Mouse (Mus musculus): ENCODE data around the gene Pex5. TPM values are rescaled to one million over a fixed set of nuclear protein-coding genes. Genes with fewer than 3 reads are reported as not detected.

Gene Pex5
- polyA plus RNA-seq, 1 experiment from 2014 or later: 63.8 TPM

GRCm38 (mm10) chr6:124364328-124364727 is 50.5 kb downstream of the Pex5 start:
- no peak overlapping the region for H3K9ac ChIP-seq (replicated peaks; ENCODE audit: low read length)
- ATAC-seq (ENCODE audit: low FRiP score, low TSS enrichment) (no peak), DNase-seq (no peak)
- no peaks in the 10 kb centered on the region for H3K9me3 ChIP-seq (ENCODE audit: control insufficient read depth, low read length)
- no peaks in the 10 kb centered on the region for H3K27me3 ChIP-seq (ENCODE audit: control insufficient read depth, insufficient read depth, low read length)
- H3K36me3 ChIP-seq (ENCODE audit: control insufficient read depth, insufficient read depth, low read length): no peaks in the 10 kb centered on the region
- H3K4me2 ChIP-seq (ENCODE audit: low read length): no peak overlapping the region
- no peaks in the 10 kb centered on the region for H3K4me1 ChIP-seq (ENCODE audit: control insufficient read depth, insufficient read depth, low read length)
- no peak overlapping the region for H3K4me3 ChIP-seq (replicated peaks; ENCODE audit: low read depth, low read length)
- H3K27ac ChIP-seq (replicated peaks; ENCODE audit: low read depth, low read length): no peak overlapping the region
- WGBS: 59% methylated on average over 5 of the region's 5 CpGs

GRCm38 (mm10) chr6:124360549-124360948 is 54.3 kb downstream of the Pex5 start:
- no peak overlapping the region for H3K4me2 ChIP-seq (ENCODE audit: low read length)
- H3K27ac ChIP-seq (replicated peaks; ENCODE audit: low read depth, low read length): no peak overlapping the region
- no peak for DNase-seq
- no peak overlapping the region for H3K9ac ChIP-seq (replicated peaks; ENCODE audit: low read length)
- no peaks in the 10 kb centered on the region for H3K27me3 ChIP-seq (ENCODE audit: control insufficient read depth, insufficient read depth, low read length)
- H3K4me3 ChIP-seq (replicated peaks; ENCODE audit: low read depth, low read length): no peak overlapping the region
- no peaks in the 10 kb centered on the region for H3K9me3 ChIP-seq (ENCODE audit: control insufficient read depth, low read length)
- H3K36me3 ChIP-seq (ENCODE audit: control insufficient read depth, insufficient read depth, low read length): no peaks in the 10 kb centered on the region
- ATAC-seq (ENCODE audit: low FRiP score, low TSS enrichment): no peak
- 53% methylated on average over 6 of the region's 6 CpGs for WGBS
- H3K4me1 ChIP-seq (ENCODE audit: control insufficient read depth, insufficient read depth, low read length): no peaks in the 10 kb centered on the region

- Histone ChIP-seq H3K9me3 (ENCODE audit: control insufficient read depth, low read length) (no peaks in the 10 kb centered on the region), H3K27ac (replicated peaks; ENCODE audit: low read depth, low read length) (no peak overlapping the region), H3K9ac (replicated peaks; ENCODE audit: low read length) (no peak overlapping the region), H3K27me3 (ENCODE audit: control insufficient read depth, insufficient read depth, low read length) (no peaks in the 10 kb centered on the region), H3K4me3 (replicated peaks; ENCODE audit: low read depth, low read length) (no peak overlapping the region), H3K4me1 (ENCODE audit: control insufficient read depth, insufficient read depth, low read length) (no peaks in the 10 kb centered on the region), H3K4me2 (ENCODE audit: low read length) (no peak overlapping the region), H3K36me3 (ENCODE audit: control insufficient read depth, insufficient read depth, low read length) (no peaks in the 10 kb centered on the region)
- no peak for ATAC-seq (ENCODE audit: low FRiP score, low TSS enrichment)
- no peak for DNase-seq
- WGBS: 83% methylated on average over 6 of the region's 6 CpGs
Measured at GRCm38 (mm10) chr6:124358953-124359352, 55.9 kb downstream of the Pex5 start.

DNA sequence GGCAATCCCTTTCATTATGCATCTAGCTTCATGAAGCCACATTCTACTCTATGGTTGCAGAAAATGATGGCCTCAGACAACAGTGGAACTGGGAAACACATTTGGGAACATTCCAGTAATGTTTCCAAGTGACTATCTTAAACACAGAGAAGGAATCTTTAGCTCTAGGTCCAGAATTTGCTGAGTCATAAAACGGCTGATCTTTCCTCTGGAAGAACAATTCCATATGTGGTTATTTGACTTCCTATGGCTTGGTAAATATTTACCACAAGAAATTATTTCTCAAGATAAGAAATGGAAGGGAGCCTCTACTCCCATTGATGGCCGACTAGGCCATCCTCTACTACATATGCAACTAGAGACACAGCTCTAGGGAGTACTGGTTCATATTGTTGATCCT is 61.6 kb downstream of the Pex5 start:
- H3K36me3 ChIP-seq (ENCODE audit: control insufficient read depth, insufficient read depth, low read length): no peaks in the 10 kb centered on the region
- H3K4me1 ChIP-seq (ENCODE audit: control insufficient read depth, insufficient read depth, low read length): no peaks in the 10 kb centered on the region
- no peak for DNase-seq
- WGBS: 91% methylated on average over 2 of the region's 2 CpGs
- H3K4me3 ChIP-seq (replicated peaks; ENCODE audit: low read depth, low read length): no peak overlapping the region
- no peak overlapping the region for H3K4me2 ChIP-seq (ENCODE audit: low read length)
- no peak overlapping the region for H3K9ac ChIP-seq (replicated peaks; ENCODE audit: low read length)
- H3K9me3 ChIP-seq (ENCODE audit: control insufficient read depth, low read length): no peaks in the 10 kb centered on the region
- H3K27ac ChIP-seq (replicated peaks; ENCODE audit: low read depth, low read length): no peak overlapping the region
- H3K27me3 ChIP-seq (ENCODE audit: control insufficient read depth, insufficient read depth, low read length): no peaks in the 10 kb centered on the region
- ATAC-seq (ENCODE audit: low FRiP score, low TSS enrichment): no peak

Other genes with a start within 250 kb of the Pex5 start
- not detected in 2 replicates for gene Vmn2r27, start 183.2 kb downstream of the Pex5 start, polyA plus RNA-seq (2014; fragmentation: Nextera tagmentation; extraction: Ambion mirVana)
- gene Cd163, start 110.4 kb downstream of the Pex5 start, polyA plus RNA-seq (2014; fragmentation: Nextera tagmentation; extraction: Ambion mirVana): 0.04 and 0.24 TPM in 2 replicates
- 78.0 and 105 TPM in 2 replicates for gene Clstn3, start 49.7 kb upstream of the Pex5 start, polyA plus RNA-seq (2014; fragmentation: Nextera tagmentation; extraction: Ambion mirVana)
- 0.09 and 0.27 TPM in 2 replicates for gene C1rl, start 78.0 kb upstream of the Pex5 start, polyA plus RNA-seq (2014; fragmentation: Nextera tagmentation; extraction: Ambion mirVana)
- 0.12 TPM in 1 of 2 replicates, not detected in the other for gene C1ra, start 97.3 kb upstream of the Pex5 start, polyA plus RNA-seq (2014; fragmentation: Nextera tagmentation; extraction: Ambion mirVana)
- gene C1s1, start 127.3 kb upstream of the Pex5 start, polyA plus RNA-seq (2014; fragmentation: Nextera tagmentation; extraction: Ambion mirVana): 0.27 and 0.28 TPM in 2 replicates
- not detected in 2 replicates for gene C1rb, start 155.2 kb upstream of the Pex5 start, polyA plus RNA-seq (2014; fragmentation: Nextera tagmentation; extraction: Ambion mirVana)
- gene C1s2, start 221.0 kb upstream of the Pex5 start, polyA plus RNA-seq (2014; fragmentation: Nextera tagmentation; extraction: Ambion mirVana): 0.08 TPM in 2 replicates
- 31.9 and 34.6 TPM in 2 replicates for gene Lpcat3, start 248.0 kb upstream of the Pex5 start, polyA plus RNA-seq (2014; fragmentation: Nextera tagmentation; extraction: Ambion mirVana)